Mouse (Mus musculus) lung, postnatal 25 days (tissue): ENCODE data around the gene Pi4k2a.
A peak's percentile ranks its signal among the peaks of the same experiment; 100 is the strongest.

ENCODE experiments used
- DNase-seq: peaks from one replicate; pipeline ENCODE4 v3.0.0; 2022; ENCODE audit warnings: low spot score

Pi4k2a gene

DNA sequence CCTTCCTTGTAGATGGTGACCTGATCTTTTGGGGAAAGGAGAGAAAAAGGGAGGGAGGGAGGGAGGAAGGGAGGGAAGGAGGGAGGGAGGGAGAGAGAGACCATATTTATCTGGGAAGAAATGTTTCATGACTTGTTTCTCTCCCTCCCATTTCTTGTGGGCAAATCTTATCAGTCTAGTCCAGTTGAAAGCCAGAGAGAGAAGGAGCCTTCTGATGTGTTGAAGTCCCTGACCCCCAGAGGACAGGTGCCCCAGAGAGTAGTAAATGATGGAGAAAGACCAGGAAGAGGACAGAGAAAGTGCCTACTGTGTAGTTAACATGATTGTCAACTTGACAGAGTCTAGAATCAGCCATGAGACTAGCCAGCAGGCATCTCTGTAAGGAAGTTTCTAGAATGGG, 44.8 kb downstream of the Pi4k2a start:
- no peak for DNase-seq

GRCm38 (mm10) chr19:42136126-42136525, 45.9 kb downstream of the Pi4k2a start:
- DNase-seq: no peak

GRCm38 (mm10) chr19:42137167-42137672, 47.0 kb downstream of the Pi4k2a start:
- DNase-seq: no peak

- DNase-seq: peak; percentile 63
These were observed 48.4 kb downstream of the Pi4k2a start for GRCm38 (mm10) chr19:42138517-42139285.

- no peak for DNase-seq
These were observed 49.7 kb downstream of the Pi4k2a start for GRCm38 (mm10) chr19:42139724-42140517.

DNA sequence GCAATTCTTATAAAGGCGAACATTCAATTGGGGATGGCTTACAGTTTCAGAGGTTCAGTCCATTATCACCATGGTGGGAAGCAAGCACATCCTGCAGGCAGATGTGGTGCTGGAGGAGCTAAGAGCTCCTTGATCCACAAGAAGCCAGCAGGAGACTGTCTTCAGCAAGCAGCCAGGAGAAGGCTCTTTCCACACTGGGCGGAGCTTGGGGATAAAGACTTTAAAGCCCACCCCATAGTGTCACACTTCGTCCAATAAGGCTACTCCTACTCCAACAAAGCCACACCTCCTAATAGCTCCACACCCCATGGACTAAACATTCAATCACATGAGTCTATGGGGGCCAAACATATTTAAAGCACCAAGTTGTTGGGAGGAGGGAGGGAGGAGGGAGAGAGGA, 51.7 kb downstream of the Pi4k2a start:
- DNase-seq: no peak

DNA sequence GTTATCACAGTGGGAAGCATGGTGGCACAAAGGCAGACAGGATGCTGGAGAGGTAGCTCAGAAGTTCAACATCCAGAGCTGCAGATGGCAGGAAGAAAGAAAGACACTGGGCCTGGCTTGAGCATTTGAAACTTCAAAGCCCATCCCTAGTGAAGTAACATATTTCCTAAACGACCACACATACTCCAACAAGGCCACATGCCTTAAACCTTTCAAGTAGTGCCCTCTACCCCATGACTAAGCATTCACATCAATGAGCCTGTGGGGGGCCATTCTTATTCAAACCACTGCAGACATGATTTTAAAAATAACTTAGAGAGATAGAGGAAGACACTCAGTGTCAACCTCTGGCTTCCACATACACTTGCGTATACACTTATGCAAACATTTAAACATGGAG, 52.5 kb downstream of the Pi4k2a start:
- no peak for DNase-seq

DNA sequence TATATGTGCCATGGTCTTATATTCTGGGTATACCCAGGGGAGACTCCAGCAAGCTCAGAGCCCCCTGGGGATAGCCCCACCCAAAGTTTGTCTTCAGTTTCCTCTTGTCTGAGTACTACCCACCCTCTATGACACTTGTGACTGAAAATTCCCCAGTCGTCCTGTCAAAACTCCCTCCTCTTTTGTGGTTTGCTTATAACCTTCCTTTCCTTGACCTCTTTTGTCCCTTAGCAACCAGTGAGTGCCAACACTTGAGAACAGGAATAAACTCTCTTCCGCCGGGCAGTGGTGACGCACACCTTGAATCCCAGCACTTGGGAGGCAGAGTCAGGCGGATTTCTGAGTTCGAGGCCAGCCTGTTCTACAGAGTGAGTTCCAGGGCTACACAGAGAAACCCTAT, 53.8 kb downstream of the Pi4k2a start:
- peak; percentile 68 for DNase-seq

GRCm38 (mm10) chr19:42144541-42145167, 54.4 kb downstream of the Pi4k2a start:
- DNase-seq: peak; percentile 87

DNA sequence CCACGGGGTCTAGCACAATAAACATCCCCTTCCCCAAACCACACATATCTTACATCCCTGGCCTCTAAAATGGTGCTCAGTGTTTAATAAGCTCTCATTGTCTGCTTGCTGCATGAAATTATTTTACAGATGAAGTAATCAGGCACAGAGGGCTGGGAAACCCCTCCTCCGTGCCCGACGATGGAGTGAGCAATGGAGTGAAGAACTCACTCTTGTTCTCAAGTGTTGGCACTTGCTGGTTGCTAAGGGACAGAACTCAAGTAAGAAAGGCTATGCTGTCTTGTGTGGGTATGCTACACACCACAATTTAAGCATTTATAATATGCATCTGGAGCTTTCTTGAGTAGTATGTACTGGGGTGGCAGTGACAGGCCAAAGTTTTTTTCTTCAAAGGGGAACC, 54.9 kb downstream of the Pi4k2a start:
- DNase-seq: peak; percentile 78

GRCm38 (mm10) chr19:42145731-42146130, 55.5 kb downstream of the Pi4k2a start:
- no peak for DNase-seq

DNA sequence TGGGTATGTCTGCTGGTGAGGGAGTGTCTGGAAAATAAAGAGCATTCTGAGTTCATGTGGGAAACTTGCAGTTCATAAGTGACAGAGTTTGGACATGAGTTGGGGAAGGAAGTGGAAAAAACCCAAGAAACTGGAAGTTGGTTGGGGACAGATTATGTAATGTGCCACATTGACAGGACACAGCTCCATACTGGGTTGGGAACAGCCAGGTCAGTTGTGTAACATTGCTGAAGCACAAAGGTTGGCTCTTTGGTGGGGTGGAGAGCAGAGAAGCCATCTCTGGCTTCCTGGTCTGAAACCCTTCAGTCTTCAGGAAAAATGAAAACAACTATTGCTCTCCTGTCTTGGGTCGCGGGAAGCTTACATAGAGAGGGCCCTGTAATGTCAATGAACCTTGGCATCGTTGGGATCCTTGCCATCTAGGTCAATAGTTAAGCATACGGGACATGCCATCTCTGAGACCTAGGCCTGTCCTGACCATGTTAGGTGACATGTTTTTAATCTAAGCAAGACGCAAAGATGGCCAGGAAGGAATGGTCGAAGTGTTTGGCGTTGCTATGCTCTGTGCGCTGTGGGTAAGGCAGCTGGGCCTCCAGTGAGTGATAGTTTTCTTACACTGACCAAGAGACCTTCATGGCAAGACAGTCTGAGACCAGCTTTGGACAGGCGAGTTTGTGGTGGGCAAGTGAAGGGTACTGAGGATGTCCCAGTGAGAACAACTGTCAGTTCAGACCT, 56.2 kb downstream of the Pi4k2a start:
- peak; percentile 79 for DNase-seq

DNA sequence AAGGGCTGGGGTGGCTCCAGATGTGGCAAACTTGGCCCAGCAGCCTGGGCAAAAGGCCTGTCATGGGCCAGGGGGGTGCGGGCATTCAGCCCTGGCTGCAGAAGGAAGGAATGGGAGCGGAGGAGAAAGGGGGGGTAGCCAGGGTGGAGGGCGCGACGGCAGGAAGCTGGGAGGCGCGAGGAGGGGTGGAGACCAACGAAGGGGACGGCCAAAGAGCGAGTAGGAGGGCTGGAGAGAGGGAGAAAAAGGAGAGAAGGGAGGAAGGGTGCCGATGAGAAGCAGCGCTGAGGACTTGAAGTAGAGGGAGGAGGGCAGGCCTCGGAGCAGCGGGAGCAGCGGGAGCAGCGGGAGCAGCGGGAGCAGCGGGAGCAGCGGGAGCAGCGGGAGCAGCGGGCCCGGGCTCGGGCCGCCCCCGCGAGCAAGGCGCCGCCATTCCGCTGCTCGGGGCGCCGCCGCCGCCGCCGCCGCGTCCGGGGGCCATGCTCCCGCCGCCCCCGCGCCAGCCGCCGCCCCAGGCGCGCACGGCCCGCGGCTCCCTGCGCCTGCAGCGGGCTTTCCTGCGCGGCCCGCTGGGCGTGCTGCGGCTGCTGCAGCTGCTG, 57.0 kb downstream of the Pi4k2a start, which contains the start of gene Marveld1:
Marveld1 (plus strand) TSS at position 231 of the 599 bp plus-strand sequence.
- DNase-seq: peak; percentile 92

DNA sequence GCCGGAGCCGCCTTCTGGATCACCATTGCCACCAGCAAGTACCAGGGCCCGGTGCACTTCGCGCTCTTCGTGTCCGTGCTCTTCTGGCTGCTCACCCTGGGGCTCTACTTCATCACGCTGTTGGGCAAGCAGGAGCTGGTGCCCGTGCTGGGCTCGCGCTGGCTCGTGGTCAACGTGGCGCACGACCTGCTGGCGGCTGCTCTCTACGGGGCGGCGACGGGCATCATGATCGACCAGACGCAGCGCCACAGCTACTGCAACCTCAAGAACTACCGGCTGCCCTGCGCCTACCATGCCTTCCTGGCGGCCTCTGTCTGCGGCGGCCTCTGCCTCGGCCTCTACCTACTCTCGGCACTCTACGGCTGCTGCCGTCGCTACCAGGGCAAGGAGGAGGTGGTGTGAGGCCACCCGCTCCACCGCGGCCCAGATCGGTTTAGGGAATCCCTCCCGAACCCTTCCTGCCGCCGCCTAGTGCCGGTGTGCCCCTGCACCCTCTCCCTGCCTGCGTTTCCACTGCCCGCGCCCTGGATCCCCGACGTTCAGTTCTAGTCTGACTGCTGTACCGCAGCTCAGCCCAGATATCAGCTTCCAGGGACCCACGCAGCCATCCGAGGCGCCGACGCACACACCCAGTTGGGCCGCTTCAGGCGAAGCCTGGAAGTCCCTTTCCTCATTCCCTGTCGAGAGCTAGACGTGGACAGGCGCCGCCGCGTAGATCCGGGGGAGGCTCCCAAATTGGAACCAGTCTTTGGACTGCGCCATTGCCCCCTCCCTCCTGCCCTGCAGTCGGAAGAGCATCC, 57.7 kb downstream of the Pi4k2a start:
- no peak for DNase-seq

DNA sequence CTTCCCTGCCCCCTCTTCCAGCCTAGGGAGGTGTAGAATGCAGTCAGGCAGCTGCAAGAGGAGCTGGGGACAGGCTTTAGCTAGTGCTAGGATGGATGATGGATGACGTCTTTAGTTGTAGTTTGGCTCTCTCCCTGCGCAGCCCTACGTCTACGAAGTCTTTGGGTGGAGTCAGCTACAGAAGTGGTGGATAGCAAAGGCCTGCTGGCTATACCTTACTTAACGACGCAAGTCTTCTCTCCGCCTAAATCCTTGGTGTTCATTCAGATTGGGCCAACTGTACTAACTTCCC, 58.2 kb downstream of the Pi4k2a start:
- peak; percentile 74 for DNase-seq

DNA sequence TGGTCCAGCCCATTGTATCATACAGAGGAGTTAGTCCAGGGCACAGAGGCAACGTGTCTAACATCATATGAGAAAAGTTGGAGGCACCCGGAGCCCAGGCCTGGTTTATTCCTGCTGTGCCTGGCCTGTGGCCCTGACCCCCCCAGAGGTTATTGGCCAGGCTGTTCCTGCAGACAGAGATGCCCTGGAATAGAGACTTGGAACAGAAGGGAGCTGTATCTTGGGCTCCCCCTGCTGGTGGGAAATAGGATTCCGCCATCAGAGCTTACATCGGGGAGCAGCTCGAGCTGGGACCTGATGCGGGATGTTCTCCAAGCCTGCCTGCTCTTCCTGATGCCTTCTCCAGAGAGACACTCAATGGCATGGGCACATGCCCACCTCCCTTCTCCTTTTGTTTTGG, 61.7 kb downstream of the Pi4k2a start:
- DNase-seq: peak; percentile 91

DNA sequence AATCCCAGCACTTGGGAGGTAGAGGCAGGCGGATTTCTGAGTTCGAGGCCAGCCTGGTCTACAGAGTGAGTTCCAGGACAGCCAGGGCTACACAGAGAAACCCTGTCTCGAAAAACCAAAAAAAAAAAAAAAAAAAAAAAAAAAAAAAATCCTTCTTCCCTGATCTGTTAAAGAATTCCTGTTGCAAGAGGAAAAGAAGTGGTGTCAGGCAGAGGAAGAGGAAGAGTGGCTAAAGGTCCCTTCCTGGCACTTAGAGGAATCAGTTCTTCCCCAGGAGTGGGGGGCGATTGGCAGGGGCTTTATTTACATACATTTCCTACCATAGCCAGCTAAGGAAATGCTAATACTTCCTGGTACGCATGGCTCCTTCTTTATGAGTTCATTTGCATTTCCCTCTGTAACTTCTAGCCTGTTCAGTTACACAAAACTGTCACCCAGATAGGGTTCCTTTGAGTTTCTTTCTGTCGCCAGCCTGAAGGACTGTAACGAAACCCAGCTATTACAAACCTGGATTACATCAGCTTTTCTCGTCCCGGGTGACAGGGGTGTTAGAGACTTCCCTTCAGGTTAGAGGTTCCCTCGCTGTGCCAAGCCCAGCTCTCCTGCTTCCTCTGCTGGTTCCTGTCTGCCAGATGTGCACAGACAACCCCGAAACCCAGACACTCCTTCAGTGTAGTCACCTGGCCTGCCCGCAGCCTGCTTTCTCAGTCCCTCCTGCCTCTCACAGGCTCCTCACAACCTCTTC, 67.4 kb downstream of the Pi4k2a start:
- no peak for DNase-seq

GRCm38 (mm10) chr19:42158246-42159017, 68.2 kb downstream of the Pi4k2a start:
- DNase-seq: no peak

DNA sequence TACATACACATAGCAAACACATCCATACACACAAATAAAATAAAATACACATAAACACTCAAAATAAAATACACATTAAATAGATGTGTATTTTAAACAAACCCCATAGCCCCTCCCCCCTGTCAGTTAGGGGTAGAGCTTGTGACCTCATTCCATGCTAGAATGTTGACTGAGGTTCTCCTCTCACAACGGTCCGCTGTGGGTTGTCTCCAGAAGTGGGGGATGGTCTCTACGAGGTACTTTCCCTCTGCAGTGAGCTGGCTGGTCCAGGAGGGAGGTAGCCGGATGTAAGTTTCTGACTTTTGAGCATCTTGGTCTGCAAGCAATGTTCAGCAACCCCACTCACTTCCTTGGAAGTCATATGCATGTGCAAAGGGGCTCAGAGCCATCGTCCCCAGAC, 73.5 kb downstream of the Pi4k2a start, which contains the start of gene Zfyve27:
Zfyve27 (plus strand) TSS at position 188 of the 400 bp plus-strand sequence.
- no peak for DNase-seq
